Mouse (Mus musculus) hindbrain, embryonic 10.5 days (tissue): Measurements from ENCODE around the gene Cdc5l. TPM values are rescaled to one million over a fixed set of nuclear protein-coding genes. Genes with fewer than 3 reads are reported as not detected.
"Not testable (repeated sequence)": the region's sequence is repeated elsewhere in the genome, so short reads cannot be mapped to it uniquely, and the experiment has no call there.

Experiments used
- DNase-seq: peaks from one replicate; pipeline ENCODE4 v3.0.0-alpha.2; 2017; ENCODE audit warnings: low spot score
- H3K27ac ChIP-seq: fragments of 300-500 bp; sonication (generic); 2 replicates; pipeline ENCODE4 v1.5.1; 2016; ENCODE audit warnings: mild to moderate bottlenecking, moderate library complexity
- H3K27me3 ChIP-seq: fragments of 300-500 bp; sonication (generic); 2 replicates; pipeline ENCODE4 v1.6.1; 2016; ENCODE audit warnings: mild to moderate bottlenecking; ENCODE audit not compliant: poor library complexity, insufficient read depth, severe bottlenecking
- H3K36me3 ChIP-seq: fragments of 300-500 bp; sonication (generic); 2 replicates; pipeline ENCODE4 v1.6.1; 2016; ENCODE audit warnings: mild to moderate bottlenecking, moderate library complexity
- H3K4me1 ChIP-seq: fragments of 300-500 bp; sonication (generic); replicated peaks from 2 replicates; pipeline ENCODE4 v1.6.1; 2016; ENCODE audit warnings: mild to moderate bottlenecking
- H3K4me3 ChIP-seq: fragments of 300-500 bp; sonication (generic); 2 replicates; pipeline ENCODE4 v1.5.1; 2016; ENCODE audit warnings: mild to moderate bottlenecking, moderate library complexity
- H3K9me3 ChIP-seq: fragments of 300-500 bp; sonication (generic); 2 replicates; pipeline ENCODE4 v1.6.1; 2016; ENCODE audit warnings: mild to moderate bottlenecking, moderate library complexity
- WGBS: fragments of 180-500 bp; shearing (Covaris S2); methylation state at CpG from one replicate; pipeline ENCODE4 v1.1.7; 2016; 5-methylcytosine and 5-hydroxymethylcytosine counted together
- polyA plus RNA-seq: library from polyadenylated mRNA; unstranded; fragments of >200 nt; fragmentation: Nextera tagmentation; extraction: Ambion mirVana; gene quantifications from 2 replicates; pipeline ENCODE4 v1.2.1, GENCODE M21; 2016

Gene Cdc5l
- polyA plus RNA-seq, 1 experiment from 2014 or later = 54.8 TPM

GRCm38 (mm10) chr17:45417387-45417786 lies 16.1 kb downstream of the Cdc5l start:
- 88% methylated on average over 2 of the region's 2 CpGs for WGBS

GRCm38 (mm10) chr17:45411617-45412016 lies 21.9 kb downstream of the Cdc5l start:
- peaks cover 100% of the 10 kb centered on the region for H3K36me3 ChIP-seq
- DNase-seq, H3K4me3 ChIP-seq, H3K27me3 ChIP-seq, H3K9me3 ChIP-seq, H3K4me1 ChIP-seq, H3K27ac ChIP-seq: not testable (repeated sequence)
- WGBS = 96% methylated on average over 2 of the region's 2 CpGs

More at GRCm38 (mm10) chr17:45417387-45417786, 16.1 kb downstream of the Cdc5l start:
- Histone ChIP-seq H3K4me3 (no peak overlapping the region), H3K27me3 (no peaks in the 10 kb centered on the region), H3K27ac (no peak overlapping the region), H3K4me1 (no peaks in the 10 kb centered on the region), H3K9me3 (no peaks in the 10 kb centered on the region), H3K36me3 (peaks cover 93% of the 10 kb centered on the region)
- DNase-seq = no peak

GRCm38 (mm10) chr17:45408719-45409118 lies 24.8 kb downstream of the Cdc5l start:
- peaks cover 100% of the 10 kb centered on the region for H3K36me3 ChIP-seq

DNA sequence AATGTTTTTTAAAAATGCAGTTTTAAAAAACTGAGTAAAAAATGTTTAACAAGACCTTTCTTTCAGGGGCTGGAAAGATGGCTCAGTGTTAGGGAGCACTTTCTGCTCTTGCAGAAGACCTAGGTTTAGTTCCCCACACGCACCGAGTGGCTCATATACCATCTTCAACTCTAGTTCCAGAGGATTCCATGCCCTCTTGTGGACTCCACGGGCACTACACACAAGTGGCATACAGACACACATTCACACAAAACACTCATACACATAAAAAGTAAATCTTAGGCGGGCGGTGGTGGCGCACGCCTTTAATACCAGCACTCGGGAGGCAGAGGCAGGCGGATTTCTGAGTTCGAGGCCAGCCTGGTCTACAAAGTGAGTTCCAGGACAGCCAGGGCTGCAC lies 27.3 kb downstream of the Cdc5l start:
- no peaks in the 10 kb centered on the region for H3K27me3 ChIP-seq
- H3K4me3 ChIP-seq = no peak overlapping the region
- WGBS = 94% methylated on average over 10 of the region's 10 CpGs
- H3K4me1 ChIP-seq = no peaks in the 10 kb centered on the region
- peaks cover 97% of the 10 kb centered on the region for H3K36me3 ChIP-seq
- no peak for DNase-seq
- H3K9me3 ChIP-seq = no peaks in the 10 kb centered on the region
- no peak overlapping the region for H3K27ac ChIP-seq

More at GRCm38 (mm10) chr17:45408719-45409118, 24.8 kb downstream of the Cdc5l start:
- Histone ChIP-seq H3K27ac (no peak overlapping the region), H3K4me1 (no peaks in the 10 kb centered on the region), H3K9me3 (no peaks in the 10 kb centered on the region), H3K27me3 (no peaks in the 10 kb centered on the region), H3K4me3 (no peak overlapping the region)
- no peak for DNase-seq
- WGBS = 91% methylated on average over 2 of the region's 2 CpGs

- H3K36me3 ChIP-seq = peaks cover 91% of the 10 kb centered on the region
- no peak overlapping the region for H3K27ac ChIP-seq
- DNase-seq = no peak
- H3K27me3 ChIP-seq = no peaks in the 10 kb centered on the region
- no peaks in the 10 kb centered on the region for H3K4me1 ChIP-seq
- no peaks in the 10 kb centered on the region for H3K9me3 ChIP-seq
- WGBS = 44% methylated on average over 3 of the region's 3 CpGs
- H3K4me3 ChIP-seq = no peak overlapping the region
Observed at GRCm38 (mm10) chr17:45403207-45403606, 30.3 kb downstream of the Cdc5l start.

DNA sequence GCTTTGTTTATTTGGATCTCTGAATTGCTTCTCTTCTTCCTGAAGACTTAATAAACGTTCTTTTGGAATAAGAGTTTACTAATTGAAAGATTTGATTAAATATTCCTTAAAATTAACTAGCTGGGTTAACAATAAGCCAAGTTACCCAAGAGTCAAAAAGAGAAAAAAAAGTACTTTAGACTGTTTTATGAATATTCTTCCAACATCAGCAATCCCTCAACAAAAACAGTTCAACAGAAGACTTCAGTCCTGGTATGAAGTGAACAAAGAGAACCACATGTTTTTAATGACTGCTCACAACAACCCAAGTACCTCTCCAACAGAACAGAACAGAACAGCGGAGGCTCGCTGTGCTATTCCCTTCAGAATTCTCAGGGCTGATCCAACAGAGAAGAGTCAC lies 30.9 kb downstream of the Cdc5l start:
- DNase-seq = no peak
- H3K4me1 ChIP-seq = no peaks in the 10 kb centered on the region
- peaks cover 90% of the 10 kb centered on the region for H3K36me3 ChIP-seq
- no peaks in the 10 kb centered on the region for H3K27me3 ChIP-seq
- no peaks in the 10 kb centered on the region for H3K9me3 ChIP-seq
- H3K4me3 ChIP-seq = no peak overlapping the region
- WGBS = 75% methylated on average over 3 of the region's 3 CpGs
- no peak overlapping the region for H3K27ac ChIP-seq

- 95% methylated on average over 1 of the region's 1 CpGs for WGBS
- no peak overlapping the region for H3K27ac ChIP-seq
- H3K36me3 ChIP-seq = peaks cover 89% of the 10 kb centered on the region
- no peaks in the 10 kb centered on the region for H3K4me1 ChIP-seq
- no peaks in the 10 kb centered on the region for H3K27me3 ChIP-seq
- DNase-seq = no peak
- H3K9me3 ChIP-seq = no peaks in the 10 kb centered on the region
- no peak overlapping the region for H3K4me3 ChIP-seq
Observed at GRCm38 (mm10) chr17:45402126-45402525, 31.4 kb downstream of the Cdc5l start.

DNA sequence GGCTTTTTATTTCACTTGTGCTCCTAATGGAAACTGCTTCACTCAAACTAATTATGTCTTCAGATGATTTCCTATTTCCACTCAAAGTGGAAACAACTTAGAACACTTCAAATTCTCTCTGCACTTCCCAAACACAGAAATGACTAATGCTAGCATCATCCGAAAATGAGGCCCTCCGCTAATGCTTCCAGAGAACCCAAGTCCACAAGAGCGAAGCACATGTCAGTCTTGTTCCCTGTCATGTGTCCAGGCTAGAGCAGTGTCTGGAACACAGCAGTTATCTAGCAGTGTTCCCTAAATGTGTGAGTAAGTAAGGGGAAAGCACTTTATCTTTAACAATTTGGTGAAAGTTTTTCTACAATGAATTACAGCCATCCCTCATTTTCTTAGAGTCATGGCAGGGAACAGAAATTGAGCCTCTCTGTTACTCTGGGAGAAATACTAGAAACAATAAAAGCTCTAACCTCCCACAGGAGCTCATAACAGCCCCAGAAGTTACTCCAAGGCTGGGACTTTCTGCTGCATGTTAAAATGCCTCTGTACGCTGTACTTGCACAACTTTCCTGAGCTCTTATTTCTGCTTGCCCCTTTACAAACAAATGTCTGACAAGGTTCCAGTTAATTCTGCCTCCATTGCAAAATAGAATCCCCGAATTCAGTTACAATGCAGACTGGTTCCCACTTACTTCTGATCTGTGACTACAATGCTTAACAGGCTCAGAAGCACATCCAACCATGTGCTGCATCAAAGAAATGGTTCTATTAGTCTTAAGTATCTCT lies 32.2 kb downstream of the Cdc5l start:
- H3K9me3 ChIP-seq = no peaks in the 10 kb centered on the region
- peaks cover 81% of the 10 kb centered on the region for H3K36me3 ChIP-seq
- H3K27ac ChIP-seq = no peak overlapping the region
- H3K27me3 ChIP-seq = no peaks in the 10 kb centered on the region
- WGBS = 97% methylated on average over 5 of the region's 5 CpGs
- no peaks in the 10 kb centered on the region for H3K4me1 ChIP-seq
- DNase-seq = no peak
- no peak overlapping the region for H3K4me3 ChIP-seq

- Histone ChIP-seq H3K27ac (no peak overlapping the region), H3K27me3 (no peaks in the 10 kb centered on the region), H3K36me3 (peaks cover 70% of the 10 kb centered on the region), H3K4me3 (no peak overlapping the region), H3K9me3 (no peaks in the 10 kb centered on the region), H3K4me1 (no peaks in the 10 kb centered on the region)
- no peak for DNase-seq
- WGBS = 97% methylated on average over 2 of the region's 2 CpGs
Observed at GRCm38 (mm10) chr17:45398021-45398420, 35.5 kb downstream of the Cdc5l start.

GRCm38 (mm10) chr17:45397541-45397940 lies 36.0 kb downstream of the Cdc5l start:
- peaks cover 70% of the 10 kb centered on the region for H3K36me3 ChIP-seq
- no peaks in the 10 kb centered on the region for H3K4me1 ChIP-seq
- H3K27me3 ChIP-seq = no peaks in the 10 kb centered on the region
- H3K4me3 ChIP-seq = no peak overlapping the region
- H3K9me3 ChIP-seq = no peaks in the 10 kb centered on the region
- no peak for DNase-seq
- 78% methylated on average over 3 of the region's 3 CpGs for WGBS
- no peak overlapping the region for H3K27ac ChIP-seq

DNA sequence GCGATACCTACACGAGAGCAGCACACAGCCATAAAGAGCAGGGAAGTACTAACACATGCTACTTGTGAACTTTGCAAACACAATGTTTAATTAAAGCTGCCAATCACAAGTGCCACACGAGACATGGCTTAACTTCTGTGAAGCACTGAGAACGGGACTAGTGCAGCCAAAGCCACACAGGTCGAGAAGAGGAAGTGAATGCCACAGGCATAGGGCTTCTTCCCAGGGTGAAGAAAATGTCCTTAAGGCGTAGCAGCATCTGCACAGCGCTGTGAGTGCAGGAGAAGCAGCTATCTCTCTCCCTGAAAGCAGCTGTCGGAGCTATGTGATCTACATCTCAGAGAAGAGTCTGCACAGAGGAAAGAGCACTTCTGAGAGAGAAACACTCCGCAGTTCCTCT lies 38.9 kb downstream of the Cdc5l start:
- Histone ChIP-seq H3K36me3 (peaks cover 72% of the 10 kb centered on the region), H3K27me3 (no peaks in the 10 kb centered on the region), H3K4me1 (no peaks in the 10 kb centered on the region), H3K9me3 (no peaks in the 10 kb centered on the region), H3K27ac (no peak overlapping the region), H3K4me3 (no peak overlapping the region)
- WGBS = 86% methylated on average over 9 of the region's 9 CpGs
- DNase-seq = no peak

- H3K27ac ChIP-seq = no peak overlapping the region
- peaks cover 69% of the 10 kb centered on the region for H3K36me3 ChIP-seq
- 90% methylated on average over 3 of the region's 3 CpGs for WGBS
- H3K4me3 ChIP-seq = no peak overlapping the region
- no peaks in the 10 kb centered on the region for H3K9me3 ChIP-seq
- H3K4me1 ChIP-seq = no peaks in the 10 kb centered on the region
- DNase-seq = no peak
- H3K27me3 ChIP-seq = no peaks in the 10 kb centered on the region
Observed at GRCm38 (mm10) chr17:45393765-45394164, 39.8 kb downstream of the Cdc5l start.

- no peak for DNase-seq
- H3K27me3 ChIP-seq = no peaks in the 10 kb centered on the region
- WGBS = 93% methylated on average over 5 of the region's 5 CpGs
- H3K36me3 ChIP-seq = peaks cover 90% of the 10 kb centered on the region
- H3K9me3 ChIP-seq = no peaks in the 10 kb centered on the region
- no peak overlapping the region for H3K4me3 ChIP-seq
- H3K4me1 ChIP-seq = no peaks in the 10 kb centered on the region
- no peak overlapping the region for H3K27ac ChIP-seq
Observed at GRCm38 (mm10) chr17:45389896-45390295, 43.6 kb downstream of the Cdc5l start.
